Mouse (Mus musculus): ENCODE results near the gene Gpr82.

Gene Gpr82

GRCm38 (mm10) chrX:13705051-13705450 lies 43.9 kb downstream of the Gpr82 start:
- no peak for DNase-seq

GRCm38 (mm10) chrX:13710174-13710573 lies 49.0 kb downstream of the Gpr82 start:
- DNase-seq, result peak in 1 of 2 experiments; percentile 29
